Mouse (Mus musculus) CH12.LX (cell line): ENCODE measurements around the gene Zc3h7b. TPM values are rescaled to one million over a fixed set of nuclear protein-coding genes. Genes with fewer than 3 reads are reported as not detected.
A peak's percentile ranks its signal among the peaks of the same experiment; 100 is the strongest.

Experiments used
- DNase-seq: peaks from one replicate; pipeline ENCODE4 v3.0.0-alpha.2; 2013; ENCODE audit errors: extremely low read depth
- H3K27ac ChIP-seq: 2 replicates; pipeline ENCODE4 v1.5.1; 2012; ENCODE audit warnings: low read depth, mild to moderate bottlenecking, control low read depth, moderate library complexity; ENCODE audit not compliant: insufficient read depth
- H3K27me3 ChIP-seq: replicated peaks from 2 replicates; pipeline ENCODE3; 2012; ENCODE audit warnings: inconsistent platforms
- H3K36me3 ChIP-seq, 2 experiments: replicated peaks in 1 of 2; 2 replicates each; pipeline versions ENCODE3 to v1.6.1; 2012; ENCODE audit warnings: inconsistent platforms in 1 of 2, low read length in 1 of 2, mild to moderate bottlenecking in 1 of 2, mixed read lengths in 1 of 2, moderate library complexity in 1 of 2; ENCODE audit not compliant: control insufficient read depth in 1 of 2, insufficient read depth in 1 of 2
- H3K4me1 ChIP-seq, 2 experiments: 2 replicates each; pipeline ENCODE4 v1.6.1; 2012; ENCODE audit warnings: inconsistent platforms in 1 of 2, moderate library complexity in 1 of 2; ENCODE audit not compliant: insufficient read depth in 2 of 2, control insufficient read depth in 1 of 2
- H3K4me2 ChIP-seq: 2 replicates; pipeline ENCODE4 v1.6.1; 2012; ENCODE audit warnings: low read depth, mild to moderate bottlenecking, control low read depth; ENCODE audit not compliant: poor library complexity, insufficient read depth, severe bottlenecking
- H3K4me3 ChIP-seq, 3 experiments: fragments of 150-350 bp in 1 of 3; sonication (generic) in 1 of 3; replicated peaks in 1 of 3; 2 replicates each; pipeline versions ENCODE3 to v1.5.1; 2011 to 2012; ENCODE audit warnings: low read depth in 2 of 3, low read length in 2 of 3, mild to moderate bottlenecking in 2 of 3, moderate library complexity in 2 of 3, control low read depth in 1 of 3, improper control_type of control experiment in 1 of 3, inconsistent platforms in 1 of 3, mixed read lengths in 1 of 3; ENCODE audit not compliant: poor library complexity in 1 of 3
- H3K79me2 ChIP-seq: replicated peaks from 2 replicates; pipeline ENCODE4 v1.6.1; 2012; ENCODE audit warnings: mild to moderate bottlenecking, moderate library complexity; ENCODE audit not compliant: control insufficient read depth, poor library complexity, insufficient read depth, severe bottlenecking; ENCODE audit errors: extremely low read depth
- H3K9ac ChIP-seq: 2 replicates; pipeline ENCODE4 v1.6.1; 2012; ENCODE audit warnings: low read depth, mild to moderate bottlenecking, control low read depth, moderate library complexity; ENCODE audit not compliant: insufficient read depth
- H3K9me3 ChIP-seq: replicated peaks from 2 replicates; pipeline ENCODE3; 2012; ENCODE audit warnings: low read length, inconsistent platforms, mixed read lengths
- BHLHE40 ChIP-seq: IDR thresholded peaks from 2 replicates; pipeline ENCODE4 v1.6.1; 2011; ENCODE audit warnings: mild to moderate bottlenecking, low read depth, low read length, improper control_type of control experiment
- CHD1 ChIP-seq: IDR thresholded peaks from 2 replicates; pipeline ENCODE4 v1.6.1; 2012; ENCODE audit warnings: low read depth, low read length, improper control_type of control experiment, inconsistent platforms
- CHD2 ChIP-seq: IDR thresholded peaks from 2 replicates; pipeline ENCODE4 v1.6.1; 2011; ENCODE audit warnings: low read length, improper control_type of control experiment
- CTCF ChIP-seq, 2 experiments: IDR thresholded peaks in 1 of 2; conservative IDR thresholded peaks in 1 of 2; 2 replicates each; pipeline ENCODE4 v1.5.1; 2011 to 2012; ENCODE audit warnings: low read depth in 2 of 2, low read length in 2 of 2, improper control_type of control experiment in 1 of 2, inconsistent platforms in 1 of 2, mild to moderate bottlenecking in 1 of 2, moderate library complexity in 1 of 2
- E2F4 ChIP-seq: IDR thresholded peaks from 2 replicates; pipeline ENCODE4 v1.6.1; 2011; ENCODE audit warnings: low read depth, low read length, improper control_type of control experiment; ENCODE audit not compliant: insufficient replicate concordance
- ELF1 ChIP-seq: IDR thresholded peaks from 2 replicates; pipeline ENCODE4 v1.6.1; 2014; ENCODE audit warnings: low read depth, mild to moderate bottlenecking, inconsistent platforms, low read length, improper control_type of control experiment
- EP300 ChIP-seq: IDR thresholded peaks from 2 replicates; pipeline ENCODE4 v1.6.1; 2011; ENCODE audit warnings: low read length, improper control_type of control experiment
- ETS1 ChIP-seq: conservative IDR thresholded peaks from 2 replicates; pipeline ENCODE4 v1.6.1; 2012; ENCODE audit warnings: low read depth, mild to moderate bottlenecking, inconsistent platforms, low read length, improper control_type of control experiment, moderate library complexity
- GABPA ChIP-seq: IDR thresholded peaks from 2 replicates; pipeline ENCODE4 v1.6.1; 2012; ENCODE audit warnings: low read depth, low read length, improper control_type of control experiment, inconsistent platforms; ENCODE audit not compliant: insufficient replicate concordance
- HCFC1 ChIP-seq: IDR thresholded peaks from 2 replicates; pipeline ENCODE4 v1.6.1; 2012; ENCODE audit warnings: low read depth, mild to moderate bottlenecking, inconsistent platforms, low read length, improper control_type of control experiment
- IRF4 ChIP-seq: IDR thresholded peaks from 2 replicates; pipeline ENCODE4 v1.6.1; 2014; ENCODE audit warnings: low read depth, mild to moderate bottlenecking, inconsistent platforms, low read length, improper control_type of control experiment
- JUN ChIP-seq: IDR thresholded peaks from 2 replicates; pipeline ENCODE4 v1.6.1; 2011; ENCODE audit warnings: low read depth, mild to moderate bottlenecking, low read length, improper control_type of control experiment, moderate library complexity; ENCODE audit not compliant: insufficient read depth
- JUND ChIP-seq: conservative IDR thresholded peaks from 2 replicates; pipeline ENCODE4 v1.6.1; 2011; ENCODE audit warnings: low read depth, low read length, improper control_type of control experiment
- KAT2A ChIP-seq: IDR thresholded peaks from 2 replicates; pipeline ENCODE4 v1.6.1; 2012; ENCODE audit warnings: low read length, improper control_type of control experiment, inconsistent platforms; ENCODE audit not compliant: insufficient replicate concordance
- MAFK ChIP-seq: IDR thresholded peaks from 2 replicates; pipeline ENCODE4 v1.6.1; 2011; ENCODE audit warnings: low read length, improper control_type of control experiment; ENCODE audit not compliant: insufficient replicate concordance
- MAX ChIP-seq: IDR thresholded peaks from 2 replicates; pipeline ENCODE4 v1.6.1; 2011; ENCODE audit warnings: low read length, improper control_type of control experiment
- MAZ ChIP-seq: IDR thresholded peaks from 2 replicates; pipeline ENCODE4 v1.6.1; 2012; ENCODE audit warnings: low read depth, mild to moderate bottlenecking, inconsistent platforms, low read length, improper control_type of control experiment, moderate library complexity
- MEF2A ChIP-seq: IDR thresholded peaks from 2 replicates; pipeline ENCODE4 v1.6.1; 2014; ENCODE audit warnings: low read depth, mild to moderate bottlenecking, inconsistent platforms, low read length, improper control_type of control experiment, borderline replicate concordance
- MXI1 ChIP-seq: IDR thresholded peaks from 2 replicates; pipeline ENCODE4 v1.6.1; 2011; ENCODE audit warnings: mild to moderate bottlenecking, low read depth, low read length, improper control_type of control experiment
- MYC ChIP-seq: IDR thresholded peaks from 2 replicates; pipeline ENCODE4 v1.6.1; 2011; ENCODE audit warnings: low read depth, mild to moderate bottlenecking, improper control_type of control experiment, low read length
- NELFE ChIP-seq: IDR thresholded peaks from 2 replicates; pipeline ENCODE4 v1.6.1; 2011; ENCODE audit warnings: low read depth, low read length, improper control_type of control experiment
- NRF1 ChIP-seq: IDR thresholded peaks from 2 replicates; pipeline ENCODE4 v1.6.1; 2014; ENCODE audit warnings: low read depth, mild to moderate bottlenecking, inconsistent platforms, low read length, improper control_type of control experiment, moderate library complexity
- PAX5 ChIP-seq: IDR thresholded peaks from 2 replicates; pipeline ENCODE4 v1.6.1; 2012; ENCODE audit warnings: low read length, inconsistent platforms, mixed read lengths
- POLR2A ChIP-seq: IDR thresholded peaks from 2 replicates; pipeline ENCODE4 v1.6.1; 2011; ENCODE audit warnings: low read depth, mild to moderate bottlenecking, improper control_type of control experiment, low read length
- POLR2AphosphoS2 ChIP-seq: IDR thresholded peaks from 2 replicates; pipeline ENCODE4 v1.6.1; 2011; ENCODE audit warnings: low read depth, low read length, improper control_type of control experiment
- RAD21 ChIP-seq: IDR thresholded peaks from 2 replicates; pipeline ENCODE4 v1.6.1; 2011; ENCODE audit warnings: low read depth, mild to moderate bottlenecking, low read length, improper control_type of control experiment, moderate library complexity
- RCOR1 ChIP-seq: conservative IDR thresholded peaks from 2 replicates; pipeline ENCODE4 v1.6.1; 2012; ENCODE audit warnings: low read depth, mild to moderate bottlenecking, inconsistent platforms, low read length, improper control_type of control experiment
- SIN3A ChIP-seq: IDR thresholded peaks from 2 replicates; pipeline ENCODE4 v1.6.1; 2012; ENCODE audit warnings: low read length, improper control_type of control experiment, inconsistent platforms
- SMC3 ChIP-seq: IDR thresholded peaks from 2 replicates; pipeline ENCODE4 v1.6.1; 2011; ENCODE audit warnings: low read depth, low read length, improper control_type of control experiment
- TBP ChIP-seq: conservative IDR thresholded peaks from 2 replicates; pipeline ENCODE4 v1.6.1; 2011; ENCODE audit warnings: low read depth, low read length, improper control_type of control experiment
- TCF12 ChIP-seq: IDR thresholded peaks from 2 replicates; pipeline ENCODE4 v1.6.1; 2014; ENCODE audit warnings: low read depth, mild to moderate bottlenecking, inconsistent platforms, low read length, improper control_type of control experiment
- UBTF ChIP-seq: IDR thresholded peaks from 2 replicates; pipeline ENCODE4 v1.6.1; 2012; ENCODE audit warnings: low read depth, mild to moderate bottlenecking, inconsistent platforms, low read length, improper control_type of control experiment, moderate library complexity
- USF1 ChIP-seq: IDR thresholded peaks from 2 replicates; pipeline ENCODE4 v1.6.1; 2014; ENCODE audit warnings: low read depth, mild to moderate bottlenecking, inconsistent platforms, low read length, improper control_type of control experiment
- USF2 ChIP-seq: conservative IDR thresholded peaks from 2 replicates; pipeline ENCODE4 v1.6.1; 2011; ENCODE audit warnings: low read depth, low read length, improper control_type of control experiment
- ZC3H11A ChIP-seq: IDR thresholded peaks from 2 replicates; pipeline ENCODE4 v1.6.1; 2012; ENCODE audit warnings: low read depth, mild to moderate bottlenecking, inconsistent platforms, low read length, improper control_type of control experiment
- ZKSCAN1 ChIP-seq: IDR thresholded peaks from 2 replicates; pipeline ENCODE4 v1.6.1; 2012; ENCODE audit warnings: low read depth, inconsistent platforms, low read length, improper control_type of control experiment, borderline replicate concordance
- ZMIZ1 ChIP-seq: IDR thresholded peaks from 2 replicates; pipeline ENCODE4 v1.6.1; 2012; ENCODE audit warnings: low read depth, mild to moderate bottlenecking, inconsistent platforms, low read length, improper control_type of control experiment
- ZNF384 ChIP-seq: IDR thresholded peaks from 2 replicates; pipeline ENCODE4 v1.6.1; 2012; ENCODE audit warnings: low read depth, low read length, improper control_type of control experiment, inconsistent platforms
- dilution Hi-C: fragments of 300-500 bp; cut with MboI; formaldehyde crosslinking; loops from 2 replicates; pipeline ENCODE4 v1.14.3; 2020; ENCODE audit warnings: low sequenced_read_pairs; ENCODE audit not compliant: extremely low pct_unique_long_range_greater_than_20kb, extremely low pct_ligation_motif_present
- in situ Hi-C: fragments of 300-500 bp; cut with MboI; formaldehyde crosslinking; loops from 3 replicates; pipeline ENCODE4 v1.14.3; 2019; ENCODE audit warnings: low sequenced_read_pairs, low pct_ligation_motif_present, low pct_unique_long_range_greater_than_20kb, mixed read lengths
- polyA plus RNA-seq: library from polyadenylated mRNA; unstranded; fragments of >175 nt; gene quantifications from 2 replicates; pipeline ENCODE4 v1.2.1, GENCODE M21; 2012; ENCODE audit warnings: low read depth; ENCODE audit not compliant: insufficient read length
- total RNA-seq, 2 experiments: library from RNA; depleted of rRNA; stranded (reverse); fragments of 300-350 nt in 1 of 2; fragments of >200 nt in 1 of 2; gene quantifications; 2 replicates each; pipeline ENCODE4 v1.2.3; 2012 to 2014

Gene Zc3h7b
- total and polyA plus RNA-seq, 3 experiments: 8.4 to 43.1 (median 19.7) TPM

GRCm38 (mm10) chr15:81810671-81811598 is 66.1 kb downstream of the Zc3h7b start:
- in situ Hi-C loops (no loop called here), dilution Hi-C loops (no loop called here)
- H3K36me3 ChIP-seq: peaks cover 9 to 19% of the 10 kb centered on the region in 2 experiments
- peak; percentile 98 for DNase-seq
- peaks cover 9% of the 10 kb centered on the region; the same call in 1 of the 2 replicates for H3K79me2 ChIP-seq
- peaks cover 35% of the 10 kb centered on the region for H3K27me3 ChIP-seq
- TF ChIP-seq EP300 (no peak), JUN (no peak), MAFK (no peak), POLR2AphosphoS2 (no peak), BHLHE40 (peak; percentile 98), CHD1 (no peak), POLR2A (peak; percentile 71), ELF1 (peak; percentile 55; the same call in 1 of the 2 replicates), MAX (peak; percentile 97), USF2 (peak; percentile 87), MYC (peak; percentile 73; the same call in 1 of the 2 replicates), USF1 (peak; percentile 93), IRF4 (peak; percentile 36), UBTF (no peak), TCF12 (peak; percentile 37), NRF1 (peak; percentile 87), CTCF (conservative IDR thresholded peaks at IDR 0.05 in 1 of 2, IDR thresholded peaks at IDR 0.05 in 1 of 2; ENCODE audit: low read depth in 2 of 2, low read length in 2 of 2) (no peak), PAX5 (no peak), ETS1 (peak; percentile 10), TBP (no peak), ZMIZ1 (0 out of 2 replicates have a peak, but pooled peaks have one; percentile 30), RAD21 (no peak), MEF2A (0 out of 2 replicates have a peak, but pooled peaks have one; percentile 26), RCOR1 (no peak; the same call in 1 of the 2 replicates), HCFC1 (no peak), NELFE (no peak; the same call in 1 of the 2 replicates), JUND (no peak), GABPA (no peak), CHD2 (peak; percentile 67; the same call in 1 of the 2 replicates), ZC3H11A (no peak), SIN3A (peak; percentile 98), ZKSCAN1 (no peak), KAT2A (no peak), E2F4 (0 out of 2 replicates have a peak, but pooled peaks have one; percentile 45), MXI1 (peak; percentile 98), MAZ (peak; percentile 80), SMC3 (no peak), ZNF384 (no peak)
- H3K9ac ChIP-seq: peak overlapping the region; percentile 92
- H3K4me3 ChIP-seq: peak overlapping the region; percentile 64 to 82 (median 68)
- H3K27ac ChIP-seq: peak overlapping the region; percentile 61
- H3K4me2 ChIP-seq: peak overlapping the region; percentile 67
- no peaks in the 10 kb centered on the region for H3K9me3 ChIP-seq
- peaks cover 4 to 19% of the 10 kb centered on the region in 2 experiments for H3K4me1 ChIP-seq
